Mouse (Mus musculus) adrenal gland, adult 18-20 months (tissue): ENCODE data around the gene Iqcn. TPM values are rescaled to one million over a fixed set of nuclear protein-coding genes. Genes with fewer than 3 reads are reported as not detected.

Experiments used
- DNase-seq, 2 experiments: peaks; one replicate each; pipeline ENCODE4 v3.0.0; 2021 to 2022; ENCODE audit warnings: low spot score in 2 of 2
- long read RNA-seq, 2 experiments: library from polyadenylated mRNA; stranded (forward); transcript quantifications; one replicate each; pipeline ENCODE4 v2.0.0; 2021
- total RNA-seq, 2 experiments: library from RNA; stranded (reverse); gene quantifications; 1 replicate in 1 of 2; 2 replicates in 1 of 2; pipeline ENCODE4 v1.2.3; 2021

Gene Iqcn
- under 1 TPM in 1 of 2 experiments, not detected in 1; 0.10 TPM for total RNA-seq
- long read RNA-seq, experiment 1 = 0 reads
- long read RNA-seq, experiment 2 = 0 reads

DNA sequence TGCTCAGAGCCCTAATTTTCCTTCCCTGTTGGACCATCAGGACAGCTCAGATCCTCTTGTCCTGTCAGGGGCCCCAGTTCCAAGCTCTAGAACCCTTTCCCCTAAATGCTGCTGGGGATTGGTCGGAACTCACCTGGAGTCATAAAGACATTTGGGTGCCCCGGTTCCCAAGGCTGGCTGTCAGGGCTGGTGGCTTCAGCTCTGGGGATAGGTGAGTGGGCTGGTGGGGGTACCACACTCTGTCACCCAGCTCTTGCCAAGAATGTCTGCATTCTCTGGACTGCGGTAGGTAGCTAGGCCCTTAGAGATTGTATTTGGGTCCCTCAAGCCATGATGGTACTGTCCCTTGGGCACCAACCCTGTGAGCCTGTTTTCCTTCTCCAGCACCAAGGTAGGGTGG is at the start of gene Iqcn:
TSS of gene Iqcn (plus strand) at position 171 of the 400 bp plus-strand sequence.
- no peak for DNase-seq

DNA sequence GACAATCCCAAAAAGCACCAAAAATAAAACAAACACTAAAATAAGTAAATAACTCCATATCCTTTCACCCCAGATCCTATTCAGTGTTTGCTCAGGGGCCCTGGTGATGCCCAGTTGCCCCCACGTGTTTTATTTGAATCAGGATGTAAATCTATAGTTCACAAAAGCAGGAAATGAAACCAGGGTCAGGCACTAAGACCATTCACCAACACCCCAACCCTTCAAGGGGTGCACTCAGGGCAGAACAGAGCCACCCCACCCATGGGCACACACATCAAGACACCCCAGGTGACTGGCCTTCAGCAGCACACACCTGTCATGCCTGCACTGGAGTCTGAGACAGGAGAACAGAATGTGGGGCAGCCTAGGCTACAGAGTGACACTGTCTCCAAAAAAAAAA is 49.1 kb upstream of the Iqcn start:
- DNase-seq = no peak

DNA sequence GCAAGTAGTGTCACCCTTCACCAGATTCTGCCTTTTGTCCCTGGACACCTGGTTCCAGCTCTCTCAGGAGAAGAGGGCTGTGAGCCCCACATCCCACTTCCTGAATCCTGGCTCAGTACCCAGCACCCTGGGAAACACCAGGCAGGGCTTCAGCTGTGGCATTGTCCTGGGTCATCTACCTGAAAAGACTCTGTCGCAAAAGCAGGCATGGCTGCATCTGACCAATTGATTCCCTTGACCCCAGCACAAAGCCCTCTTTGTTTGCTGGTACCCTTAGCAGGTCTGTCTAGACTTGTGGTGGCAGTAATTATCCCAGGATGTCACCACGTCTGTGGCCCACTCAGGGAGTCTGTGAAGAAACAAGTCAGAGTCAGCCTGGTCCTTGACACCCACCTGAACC is 47.8 kb upstream of the Iqcn start:
- DNase-seq = no peak

DNA sequence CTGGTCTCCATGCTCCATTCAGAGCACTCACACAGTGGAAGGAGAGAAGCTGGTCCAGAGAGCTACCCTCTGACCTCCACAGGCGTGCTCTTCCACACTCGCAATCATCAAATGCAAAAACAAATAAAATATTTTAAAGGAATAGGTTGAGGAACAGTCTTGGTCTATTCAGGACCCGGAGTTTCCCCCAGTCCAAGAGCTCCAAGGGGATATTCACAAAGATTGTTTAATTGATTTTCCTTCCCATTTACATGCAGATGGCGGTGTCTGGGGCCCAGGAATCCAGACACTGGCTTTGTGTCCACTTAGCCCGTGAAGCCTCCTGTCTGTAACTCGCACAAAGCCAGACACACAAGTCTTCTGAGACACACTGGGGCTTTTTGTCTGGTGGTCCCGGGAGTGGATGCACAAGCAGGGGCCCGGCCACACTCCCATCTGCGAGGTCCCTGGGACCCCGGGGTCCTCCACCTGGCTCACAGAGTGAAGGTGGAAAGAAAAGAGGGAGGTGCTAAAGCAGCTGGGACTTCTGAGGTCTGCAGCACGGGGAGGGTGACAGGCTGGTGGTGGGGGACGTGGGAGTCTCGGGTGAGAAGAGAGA is 47.0 kb upstream of the Iqcn start:
- DNase-seq = no peak

DNA sequence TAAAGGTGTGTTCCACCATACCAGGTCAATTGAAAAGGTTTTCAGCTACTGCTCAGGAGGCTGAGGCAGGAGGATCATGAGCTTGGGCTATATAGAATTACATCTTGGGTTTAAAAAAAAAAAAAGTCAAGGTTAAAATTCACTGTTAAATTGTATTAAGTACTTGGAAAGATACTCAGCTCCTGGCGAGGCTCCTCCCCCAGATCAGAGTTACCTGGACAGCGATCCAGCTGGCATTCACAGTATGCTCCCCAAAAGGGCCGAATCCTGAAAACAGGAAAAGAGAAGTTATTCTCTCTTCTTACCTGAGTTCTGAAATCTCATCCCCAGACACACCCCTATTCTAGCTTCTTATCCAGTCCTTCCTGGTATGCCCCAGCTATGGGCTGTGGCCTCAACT is 46.0 kb upstream of the Iqcn start:
- no peak for DNase-seq

DNA sequence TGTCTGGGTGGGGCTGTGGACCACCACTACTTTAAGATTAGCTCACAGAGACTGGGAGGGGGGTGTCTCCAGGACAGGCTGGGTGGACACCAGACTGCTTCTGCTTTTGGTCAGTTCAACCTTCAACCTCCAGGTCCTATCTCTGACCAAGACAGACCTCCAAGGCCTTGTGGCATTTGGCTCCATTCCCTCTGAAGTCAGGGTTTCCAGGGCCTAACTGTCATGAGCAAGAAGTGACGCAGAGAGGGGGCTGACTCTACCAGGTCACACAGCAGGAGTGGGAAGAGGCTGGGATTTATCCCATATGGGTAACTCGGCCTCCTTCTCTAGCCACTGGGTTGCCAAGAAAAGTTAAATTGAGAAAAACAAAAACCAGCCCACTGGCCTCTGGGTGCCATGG is 45.5 kb upstream of the Iqcn start:
- peak in 1 of 2 experiments; percentile 56 for DNase-seq

DNA sequence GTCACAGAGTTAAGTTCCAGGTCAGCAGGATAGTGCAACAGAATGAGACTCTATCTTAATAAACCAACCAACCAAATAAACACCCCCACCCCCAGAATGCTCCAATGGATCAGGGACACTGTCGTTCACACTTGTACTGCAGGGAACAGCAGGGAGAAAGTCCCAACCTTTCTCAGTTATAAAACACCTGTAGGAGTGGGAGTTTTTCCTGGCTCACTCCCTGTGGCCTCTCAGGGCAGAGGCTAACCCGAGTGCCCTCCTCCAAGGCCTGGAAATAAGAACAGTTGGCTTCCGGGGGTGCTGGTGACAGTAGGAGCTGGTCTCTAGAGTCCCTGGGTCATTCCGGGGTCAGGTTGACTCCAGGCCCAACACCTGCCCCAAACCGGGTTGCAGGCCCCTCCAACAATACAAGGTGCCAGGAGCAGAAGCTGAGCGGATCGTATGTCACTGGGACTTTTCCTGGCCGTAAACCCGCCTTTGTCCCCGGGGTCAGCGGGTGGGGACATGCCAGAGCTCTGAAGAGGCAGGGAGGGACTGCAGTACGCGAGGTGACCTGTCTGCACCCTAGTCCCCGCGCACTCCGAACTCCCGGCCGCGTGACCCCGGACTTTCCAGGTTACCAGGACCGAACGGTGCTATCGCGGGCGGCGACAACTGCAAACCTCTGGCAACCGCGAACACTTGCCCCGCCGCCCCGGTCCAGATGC is 44.2 kb upstream of the Iqcn start:
- peak in 1 of 2 experiments; percentile 37 for DNase-seq

DNA sequence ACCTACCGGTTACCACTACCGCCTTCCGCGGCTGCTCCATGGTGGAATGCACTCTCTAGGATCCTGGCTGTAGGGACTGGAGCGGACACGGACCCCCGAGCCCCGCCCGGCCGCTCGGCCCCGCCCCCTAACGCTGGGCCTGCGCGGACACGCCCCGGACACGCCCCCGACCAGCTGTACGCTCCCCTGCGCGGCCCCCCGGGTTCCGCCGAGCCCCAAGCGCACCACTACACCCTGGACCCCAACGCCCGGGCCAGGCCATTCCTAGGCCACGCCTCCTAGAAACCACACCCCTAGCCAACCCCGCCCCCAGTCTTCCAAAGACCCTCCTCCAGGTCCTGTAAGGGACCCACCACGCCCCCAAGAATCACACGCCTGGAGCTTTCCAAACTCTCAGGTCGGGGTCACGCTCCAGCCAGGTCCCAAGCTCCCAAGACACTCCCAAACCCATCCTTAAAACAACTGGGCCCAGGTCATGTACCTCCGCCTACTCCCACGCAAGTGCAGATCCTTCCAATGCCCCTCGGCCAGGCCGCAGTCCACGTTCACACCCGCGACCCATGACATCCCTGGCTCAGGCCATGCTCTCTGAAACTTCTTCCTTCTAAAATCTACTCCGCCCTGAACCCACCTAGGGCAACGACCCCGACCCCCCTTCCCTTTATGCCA is 43.5 kb upstream of the Iqcn start:
- DNase-seq = peak; percentile 91 to 92

DNA sequence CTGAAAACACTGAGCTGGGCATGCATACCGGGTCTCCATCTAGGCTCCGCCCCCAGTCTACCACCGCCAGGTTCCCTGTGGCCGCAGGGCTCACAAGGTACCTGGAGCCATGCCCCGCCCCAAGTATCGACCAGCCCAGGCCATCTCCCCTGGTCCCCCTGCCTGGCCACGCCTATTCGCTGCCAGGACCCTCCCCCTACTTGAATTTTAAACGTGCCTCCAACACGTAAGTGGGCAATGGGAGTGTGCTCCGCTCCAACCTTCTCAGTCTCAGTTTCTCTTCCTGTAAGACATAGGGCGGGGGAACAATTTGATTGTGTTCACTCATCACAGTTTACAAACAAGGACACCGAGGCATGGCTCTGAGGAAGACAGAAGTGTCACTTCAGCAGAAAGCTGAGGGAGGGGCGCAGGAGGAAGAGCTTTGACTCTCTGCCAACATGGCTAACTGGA is 43.0 kb upstream of the Iqcn start, which contains the start of gene Pgpep1:
TSS of gene Pgpep1 (minus strand) at position 116 of the 453 bp plus-strand sequence.
- no peak for DNase-seq

DNA sequence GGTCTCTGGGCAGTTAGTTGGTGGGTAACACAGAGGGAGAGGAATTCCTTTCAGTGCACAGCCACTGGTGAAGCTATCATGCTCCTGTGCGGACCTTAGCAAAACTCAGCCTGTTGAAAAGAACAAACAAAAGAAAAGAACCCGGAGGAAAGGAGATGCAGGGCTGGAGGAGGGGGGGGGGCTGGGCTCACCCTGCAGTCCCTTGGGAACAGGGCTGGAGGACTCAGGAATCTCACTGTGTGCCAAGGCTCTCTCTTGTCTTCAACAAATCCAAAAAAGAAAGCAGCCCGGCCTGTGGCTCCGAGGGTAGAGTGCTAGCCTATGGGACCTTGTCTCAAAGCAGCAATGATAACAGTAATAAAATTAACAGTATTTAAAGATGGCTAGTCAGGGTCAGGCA is 39.6 kb upstream of the Iqcn start:
- no peak for DNase-seq

DNA sequence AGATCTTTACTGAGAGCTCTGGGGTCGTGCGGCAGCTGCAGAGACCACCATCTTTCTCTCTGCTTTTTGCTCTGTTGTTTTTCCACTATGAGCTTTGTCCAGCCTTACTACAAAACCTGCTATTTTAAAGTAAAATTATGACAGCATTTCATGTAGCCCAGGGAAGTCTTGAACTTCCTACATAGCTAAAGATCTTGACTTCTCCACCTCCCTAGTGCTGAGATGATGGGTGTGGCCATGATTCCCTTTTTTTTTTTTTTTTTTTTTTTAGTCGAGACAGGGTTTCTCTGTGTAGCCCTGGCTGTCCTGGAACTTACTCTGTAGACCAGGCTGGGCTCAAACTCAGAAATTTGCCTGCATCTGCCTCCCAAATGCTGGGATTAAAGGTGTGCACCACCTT is 38.6 kb upstream of the Iqcn start:
- no peak for DNase-seq

DNA sequence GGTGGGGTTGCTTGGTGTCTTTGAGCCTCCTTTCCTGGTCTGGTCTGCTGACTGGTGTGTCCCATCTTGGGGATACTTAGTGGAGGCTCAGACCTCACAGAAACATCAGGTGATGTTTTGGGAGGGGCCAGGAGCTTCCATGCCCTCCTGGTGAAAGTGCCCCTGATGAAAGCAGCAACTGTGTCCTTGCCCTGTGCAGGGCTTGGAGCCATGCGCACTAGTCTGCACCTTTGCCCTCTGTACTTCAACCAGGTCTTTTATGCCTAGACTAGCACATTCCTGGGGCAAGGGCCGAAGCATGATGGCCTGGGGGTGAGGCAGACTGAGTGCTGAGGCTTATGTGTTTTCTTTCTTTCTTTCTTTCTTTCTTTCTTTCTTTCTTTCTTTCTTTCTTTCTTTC is 37.7 kb upstream of the Iqcn start:
- no peak for DNase-seq

DNA sequence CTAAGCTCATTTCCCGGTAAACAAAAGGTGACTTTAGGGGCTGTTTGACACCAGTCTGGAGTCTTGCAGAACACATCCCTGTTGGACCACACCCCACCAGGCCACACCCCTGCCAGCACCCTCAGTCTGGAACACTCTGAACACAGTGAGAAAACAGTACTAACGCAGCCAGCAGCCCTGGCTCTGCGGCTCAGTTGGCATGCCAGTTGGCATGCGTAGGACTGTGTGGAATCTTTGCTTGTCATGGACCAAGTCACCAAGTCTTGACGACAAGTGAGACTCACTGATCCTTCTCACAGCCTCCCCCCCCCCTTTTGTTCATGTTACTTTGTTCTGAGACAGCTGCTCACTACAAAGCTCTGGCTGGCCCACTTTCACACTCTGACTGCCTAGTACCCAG is 36.2 kb upstream of the Iqcn start:
- DNase-seq = no peak

DNA sequence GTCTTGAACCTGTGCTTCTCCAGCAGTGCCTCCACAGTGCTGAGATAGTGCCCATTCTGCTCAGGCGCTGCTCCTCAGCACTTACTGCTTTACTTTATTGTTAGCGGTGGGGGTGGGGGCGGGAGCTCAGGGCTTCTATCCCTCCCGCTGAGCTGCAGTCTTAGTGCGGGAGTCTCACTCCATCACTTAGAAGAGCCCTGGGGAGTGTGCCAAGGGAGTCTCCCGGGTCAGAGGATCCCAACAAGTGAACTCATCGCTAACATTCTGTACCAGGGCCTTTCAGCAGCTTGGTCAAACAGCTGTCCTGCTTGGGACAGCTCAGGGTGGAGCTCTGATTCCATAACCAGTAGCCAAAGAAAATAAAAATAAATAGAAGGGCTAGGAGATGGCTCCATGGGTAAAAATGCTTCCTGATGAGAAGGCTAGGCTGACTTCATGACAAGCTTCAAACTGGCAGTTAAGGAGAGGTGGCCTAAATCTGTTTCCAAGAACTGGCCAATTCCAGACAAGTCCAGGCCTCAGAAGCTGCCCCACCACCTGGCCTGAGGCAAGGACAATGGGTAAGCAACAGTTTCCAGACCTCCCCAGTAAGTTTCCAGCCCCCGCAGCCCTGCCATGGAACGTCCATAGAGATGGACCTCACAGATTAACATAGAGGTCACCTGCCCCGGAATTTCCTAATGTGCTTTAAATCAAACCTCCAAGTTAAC is 31.5 kb upstream of the Iqcn start:
- no peak for DNase-seq

DNA sequence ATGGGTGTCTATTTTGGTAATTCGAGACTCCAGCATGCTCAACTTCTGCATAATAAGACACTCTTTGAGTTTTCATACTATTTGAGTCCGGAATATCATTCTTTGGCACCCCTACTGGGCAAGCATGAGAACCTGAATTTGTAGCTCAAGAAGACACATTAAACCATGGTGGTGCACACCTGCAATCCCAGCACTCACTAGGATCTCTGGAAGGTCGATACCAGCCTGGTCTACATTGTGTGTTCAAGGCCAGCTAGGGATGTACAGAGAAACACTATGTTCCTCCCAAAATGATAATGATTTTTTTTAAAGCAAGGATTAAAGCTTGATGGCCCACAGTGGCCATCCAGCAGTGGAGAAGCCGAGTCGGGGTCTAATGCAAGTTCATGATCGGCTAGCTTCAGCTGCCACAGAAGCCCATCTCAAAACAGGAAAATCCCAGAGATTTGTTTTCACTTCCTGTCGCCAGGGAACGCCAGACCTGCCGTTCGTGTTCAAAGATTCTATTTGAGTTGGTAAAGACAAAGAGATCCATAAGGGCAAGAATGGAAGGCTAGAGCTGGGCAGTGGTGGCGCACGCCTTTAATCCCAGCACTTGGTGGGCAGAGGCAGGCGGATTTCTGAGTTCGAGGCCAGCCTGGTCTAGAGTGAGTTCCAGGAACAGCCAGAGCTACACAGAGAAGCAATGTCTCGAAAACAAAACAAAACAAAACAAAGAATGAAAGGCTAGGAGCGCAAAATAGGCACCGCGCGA is 30.8 kb upstream of the Iqcn start:
- no peak for DNase-seq

DNA sequence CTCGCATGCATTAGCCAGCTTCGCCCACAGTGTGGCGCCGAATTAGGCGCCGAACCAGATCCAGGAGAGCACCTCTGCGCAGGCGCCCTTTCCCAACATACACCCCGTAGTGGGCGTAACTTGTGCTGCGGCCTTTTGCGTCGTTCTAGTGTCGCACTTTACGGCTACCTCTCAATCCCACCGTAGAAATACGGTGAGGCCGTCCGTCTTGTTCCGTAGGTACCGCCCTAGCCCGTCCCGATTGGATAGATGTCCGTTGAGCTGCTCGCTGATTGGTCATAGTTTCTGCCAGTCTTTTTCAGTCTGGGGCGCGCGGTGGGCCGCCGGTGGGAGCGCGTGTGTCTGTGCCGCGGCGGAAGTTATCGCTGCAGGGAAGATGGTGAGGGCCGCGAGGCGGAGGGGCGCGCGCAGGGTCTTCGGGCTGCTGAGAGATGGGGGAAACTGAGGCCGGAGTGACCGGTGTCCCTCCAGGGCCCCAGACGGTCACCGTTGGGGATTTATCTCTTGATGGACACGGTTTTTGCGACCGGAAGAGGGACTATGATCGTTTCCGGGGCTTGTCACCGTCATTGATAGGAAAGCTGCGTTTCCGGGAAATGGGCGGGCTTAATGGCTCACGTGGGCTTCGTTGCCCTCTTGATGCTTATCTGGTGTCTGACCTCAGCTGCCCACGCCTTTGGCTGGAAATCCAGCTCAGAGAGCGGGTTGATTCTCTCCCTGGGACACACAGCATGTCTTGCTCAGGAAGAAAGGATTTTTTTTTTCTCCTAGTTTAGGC is 30.0 kb upstream of the Iqcn start, which contains the start of gene Lsm4:
TSS of gene Lsm4 (plus strand) at position 170 of the 778 bp plus-strand sequence.
- DNase-seq = peak; percentile 95 to 97

DNA sequence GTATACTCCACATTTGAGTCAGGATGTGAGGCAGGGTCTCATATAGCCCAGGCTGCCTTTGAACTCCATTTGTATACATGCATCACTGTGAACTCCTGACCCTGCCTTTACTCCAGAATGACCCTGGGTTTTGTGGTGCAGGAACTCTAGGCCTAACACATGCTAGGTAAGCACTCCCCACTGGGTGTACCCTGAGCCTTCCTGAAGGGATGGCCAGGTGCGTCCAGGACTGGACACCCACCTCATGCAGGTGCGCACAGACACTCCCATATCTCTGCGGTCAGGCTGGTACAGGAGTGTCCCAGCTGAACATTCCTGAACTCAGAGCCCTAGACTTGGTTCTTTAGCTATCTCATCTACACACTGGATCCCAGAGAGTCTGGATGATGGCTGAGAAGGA is 29.1 kb upstream of the Iqcn start:
- DNase-seq = no peak

DNA sequence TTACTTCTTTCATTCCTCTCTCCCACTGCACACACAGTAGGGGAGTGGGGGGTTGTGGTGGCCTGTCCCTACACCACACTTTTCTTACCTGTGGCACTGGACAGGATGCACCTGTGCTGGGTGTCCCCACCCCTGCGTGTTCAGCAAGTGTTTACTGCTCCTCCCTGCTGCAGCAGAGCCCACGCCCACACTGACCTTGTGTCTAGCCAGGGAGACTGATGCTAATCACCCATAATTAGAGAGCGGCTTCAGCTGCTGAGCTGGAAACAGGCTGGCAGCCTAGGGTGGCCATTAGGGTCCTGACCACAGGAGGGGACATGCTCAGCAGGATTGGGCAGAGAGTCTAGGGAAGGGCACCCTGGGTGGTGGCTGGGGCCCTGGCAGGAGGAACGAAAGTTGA is 28.5 kb upstream of the Iqcn start:
- no peak for DNase-seq

DNA sequence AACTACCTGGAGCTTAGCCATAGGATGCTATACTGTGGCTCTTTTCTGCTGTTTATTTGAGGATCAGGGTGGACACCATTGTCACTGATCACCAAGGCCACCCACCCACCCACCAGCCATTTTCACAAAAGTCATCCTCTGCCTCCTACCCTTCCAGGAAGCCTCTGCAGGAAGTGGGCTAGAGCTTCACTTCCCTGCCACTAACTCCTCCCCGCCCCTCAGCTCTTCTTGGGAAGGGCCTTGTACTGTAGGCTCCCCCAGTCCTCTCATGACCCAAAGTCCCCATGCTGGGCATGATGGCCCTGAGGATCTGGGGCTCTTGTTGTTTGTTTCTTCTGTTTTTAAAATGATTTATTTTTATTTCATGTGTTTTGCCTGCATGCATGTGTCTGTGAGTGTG is 27.9 kb upstream of the Iqcn start:
- DNase-seq = no peak
